Mouse (Mus musculus) lung, postnatal 25 days (tissue): Measurements from ENCODE around the gene Eif4h.

Experiments
- DNase-seq: peaks from one replicate; pipeline ENCODE4 v3.0.0; 2022; ENCODE audit warnings: low spot score

The Eif4h gene

DNA sequence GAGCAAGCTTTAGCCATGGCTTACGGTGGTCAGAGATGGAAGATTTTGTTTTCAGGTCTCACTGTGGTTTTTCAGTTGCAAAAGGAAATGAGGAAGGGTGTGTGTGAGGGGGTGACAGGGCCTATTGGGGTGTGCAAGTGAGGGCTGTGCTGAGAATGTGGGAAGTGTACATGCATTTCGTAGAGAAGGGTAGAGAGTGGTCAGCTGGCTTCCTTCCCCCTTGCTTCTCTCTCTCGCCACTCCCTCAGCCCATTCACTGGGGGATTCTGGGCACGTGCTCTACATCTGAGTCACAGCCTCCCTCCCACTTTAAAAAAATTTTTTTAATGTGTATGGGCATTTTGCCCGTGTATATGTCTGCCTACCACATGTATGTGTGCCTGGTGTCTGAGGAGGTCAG lies 32.2 kb downstream of the Eif4h start:
- no peak for DNase-seq

DNA sequence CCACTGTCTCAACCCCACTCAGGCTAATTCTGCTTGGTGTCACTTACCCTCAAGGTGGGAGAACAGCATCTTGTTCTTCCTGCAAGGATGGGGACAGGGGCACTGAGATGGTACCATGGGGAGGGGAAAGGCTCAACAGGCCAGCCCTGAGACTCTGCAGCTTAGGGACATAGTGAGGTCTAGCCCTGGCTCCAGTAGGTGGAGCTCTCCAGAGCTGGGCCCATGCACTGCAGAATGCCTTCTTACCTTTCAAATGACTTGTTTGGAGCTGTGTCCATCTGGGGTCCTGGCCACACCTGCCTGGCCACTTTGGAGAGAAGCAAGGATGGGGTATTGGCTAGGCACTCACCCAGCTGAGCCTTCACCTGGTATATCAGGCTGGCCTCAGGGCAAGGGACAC lies 33.0 kb downstream of the Eif4h start:
- DNase-seq: no peak

DNA sequence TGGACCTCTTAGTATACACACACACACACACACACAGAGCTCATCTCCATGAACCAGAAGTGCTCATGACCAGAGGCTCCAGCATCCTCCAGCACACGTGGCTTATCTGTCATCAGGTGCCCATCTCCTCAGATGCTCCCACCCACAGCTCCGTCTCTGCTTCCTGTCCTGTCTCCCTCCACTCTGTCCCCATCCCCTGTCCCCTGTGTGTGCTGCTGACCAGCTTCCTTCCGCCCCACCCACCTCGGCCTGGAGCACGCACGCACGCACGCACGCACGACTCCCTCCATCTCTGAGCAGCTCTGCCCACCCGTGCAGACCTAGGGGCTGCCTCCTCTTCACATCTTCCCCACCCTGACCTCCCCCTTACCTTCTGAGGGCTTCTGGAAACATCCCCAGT lies 34.9 kb downstream of the Eif4h start:
- DNase-seq: no peak

DNA sequence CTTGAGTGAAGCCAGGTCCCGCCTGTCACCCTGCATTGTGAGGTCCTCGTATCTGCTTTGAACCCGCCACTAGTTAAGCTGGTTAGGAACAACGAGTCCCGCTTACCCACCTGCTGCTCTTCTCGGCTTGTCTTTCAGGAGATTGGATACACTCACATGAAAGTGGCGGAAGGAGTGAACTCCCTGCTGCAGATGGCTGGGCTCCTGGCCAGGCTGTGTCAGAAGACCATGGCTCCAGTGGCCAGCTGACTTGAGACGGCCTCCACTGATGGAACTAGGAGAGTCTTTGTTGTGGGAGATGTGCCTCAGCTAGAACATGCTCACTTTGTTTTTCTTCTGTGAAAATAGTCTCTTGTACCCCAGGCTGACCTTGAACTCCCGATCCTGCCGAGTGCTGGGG lies 41.6 kb downstream of the Eif4h start:
- no peak for DNase-seq

DNA sequence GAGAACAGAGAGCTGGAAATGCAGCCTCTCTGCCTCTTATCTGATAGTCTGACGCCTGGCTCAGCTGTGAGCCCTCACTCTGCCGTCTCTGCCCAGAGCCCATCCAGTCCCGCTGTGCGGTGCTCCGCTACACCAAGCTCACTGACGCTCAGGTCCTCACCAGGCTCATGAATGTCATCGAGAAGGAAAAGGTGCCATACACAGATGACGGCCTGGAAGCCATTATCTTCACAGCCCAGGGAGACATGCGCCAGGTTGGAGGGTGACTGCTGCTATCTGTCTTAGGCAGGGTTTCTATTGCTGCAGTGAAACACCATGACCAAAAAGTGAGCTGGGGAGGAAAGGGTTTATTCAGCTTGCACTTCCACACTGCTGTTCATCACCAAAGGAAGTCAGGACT lies 46.2 kb downstream of the Eif4h start:
- DNase-seq: no peak

DNA sequence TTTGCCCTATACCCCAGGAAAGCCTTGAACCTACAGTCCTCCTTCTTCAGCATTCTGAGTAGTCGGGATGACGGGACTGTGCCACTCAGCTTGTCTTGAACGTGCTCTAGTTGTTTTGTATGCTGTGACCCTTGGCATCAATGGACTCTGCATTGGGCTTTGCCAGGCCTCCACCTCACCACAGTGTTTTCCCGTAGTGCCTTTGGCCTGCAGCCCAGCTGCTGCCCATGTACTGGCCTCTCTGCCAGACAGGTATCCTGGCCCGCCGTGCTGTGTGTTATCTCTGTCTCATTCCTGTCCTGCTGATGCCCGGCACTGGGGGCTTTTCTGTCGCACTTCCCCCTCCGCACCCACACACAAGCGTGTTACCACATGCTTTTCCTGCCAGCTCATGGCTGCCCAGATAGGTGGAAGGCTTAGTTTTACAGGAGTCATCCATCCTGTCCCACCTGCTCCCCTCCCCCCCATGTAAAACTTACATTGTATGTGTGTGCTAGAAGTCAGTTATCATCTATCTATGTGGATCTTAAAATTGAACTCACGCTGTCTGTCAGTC lies 47.2 kb downstream of the Eif4h start:
- DNase-seq: no peak

DNA sequence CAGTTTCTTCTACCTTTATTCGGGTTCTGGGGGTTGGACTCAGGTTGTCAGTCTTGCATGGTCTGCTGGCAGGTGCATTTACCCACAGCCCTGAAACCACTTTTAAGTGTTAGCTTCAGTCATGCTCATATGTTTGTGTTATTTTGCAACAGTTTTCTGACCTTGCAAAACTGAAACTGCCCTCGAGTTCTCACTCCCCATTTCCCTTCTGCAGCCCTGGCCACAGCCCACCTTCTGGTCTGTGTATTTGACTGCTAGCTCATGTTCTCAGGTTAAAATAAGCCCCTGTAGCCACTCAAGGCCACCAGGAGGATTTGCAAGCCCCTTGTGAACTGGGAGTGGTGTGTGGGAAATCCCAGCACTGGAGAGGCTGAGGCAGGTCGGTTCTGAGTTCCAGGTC lies 49.4 kb downstream of the Eif4h start:
- DNase-seq: no peak

DNA sequence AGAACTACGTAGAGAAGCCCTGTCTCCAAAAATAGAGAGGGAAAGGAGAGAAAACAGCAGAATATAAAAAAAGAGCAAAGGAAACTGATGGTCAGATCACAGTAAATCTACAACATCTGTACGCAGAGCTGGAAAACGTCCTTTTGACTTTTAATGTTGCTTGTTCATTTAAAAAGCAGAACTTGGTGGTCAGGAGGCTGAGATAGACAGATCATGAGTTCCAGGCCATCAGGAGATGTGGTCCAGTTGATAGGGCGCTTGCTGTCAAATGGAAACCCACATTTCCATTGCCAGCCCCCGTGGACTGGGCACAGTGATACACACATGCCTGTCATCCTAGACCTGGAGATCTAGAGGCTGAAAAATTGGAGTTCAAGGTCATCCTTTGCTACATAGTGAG lies 54.5 kb downstream of the Eif4h start:
- DNase-seq: no peak

DNA sequence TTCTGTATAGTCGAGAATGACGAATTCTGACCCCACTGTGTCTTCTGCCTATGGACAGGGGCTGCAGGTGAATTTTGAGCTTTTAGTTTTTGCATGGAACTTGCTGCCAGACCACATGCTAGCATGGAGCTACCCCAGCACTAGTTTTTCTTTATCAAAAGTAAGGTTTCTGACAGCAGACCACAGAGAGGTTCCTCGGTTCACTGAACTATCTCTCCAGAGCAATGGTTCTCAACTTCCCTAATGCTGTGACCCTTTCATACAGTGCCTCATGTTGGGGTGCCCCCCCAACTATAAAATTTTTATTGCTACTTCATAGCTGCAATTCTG lies 55.4 kb downstream of the Eif4h start:
- DNase-seq: no peak

DNA sequence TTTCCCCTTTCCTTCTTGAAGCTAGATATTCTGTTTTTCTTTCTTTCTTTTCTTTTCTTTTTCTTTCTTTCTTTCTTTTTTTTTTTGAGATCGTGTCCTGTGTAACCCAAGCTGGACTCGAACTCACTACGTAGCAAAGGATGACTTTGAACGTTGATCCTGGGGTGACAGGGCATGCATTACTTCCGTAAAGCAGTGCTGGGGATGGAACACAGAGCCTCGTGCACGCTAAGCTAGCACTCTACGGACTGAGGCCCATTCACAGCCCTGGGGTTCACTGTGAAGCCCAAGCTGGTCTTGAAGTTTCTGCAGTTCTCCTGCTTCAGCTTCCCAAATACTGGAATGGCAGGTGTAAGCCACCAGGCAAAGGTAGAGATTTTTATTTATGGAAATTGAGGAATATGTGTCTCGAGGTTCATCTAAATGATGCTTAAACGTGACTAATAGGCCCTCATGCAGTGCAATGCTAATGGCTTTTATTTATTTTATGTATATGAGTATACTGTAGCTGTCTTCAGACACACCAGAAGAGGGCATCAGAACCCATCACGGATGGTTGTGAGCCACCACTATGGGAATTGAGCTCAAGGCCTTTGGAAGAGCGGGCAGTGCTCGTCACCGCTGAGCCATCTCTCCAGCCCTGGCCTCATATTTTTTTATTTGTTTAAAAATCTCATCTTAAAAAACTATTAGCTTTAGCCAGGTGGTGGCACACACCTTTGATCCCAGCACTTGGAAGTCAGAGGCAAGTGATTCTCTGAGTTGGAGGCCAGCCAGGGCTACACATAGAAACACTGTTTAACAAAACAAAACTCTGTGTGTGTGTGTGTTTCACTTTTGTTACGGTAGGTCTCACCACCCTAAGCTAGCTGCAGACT lies 56.0 kb downstream of the Eif4h start:
- DNase-seq: no peak

DNA sequence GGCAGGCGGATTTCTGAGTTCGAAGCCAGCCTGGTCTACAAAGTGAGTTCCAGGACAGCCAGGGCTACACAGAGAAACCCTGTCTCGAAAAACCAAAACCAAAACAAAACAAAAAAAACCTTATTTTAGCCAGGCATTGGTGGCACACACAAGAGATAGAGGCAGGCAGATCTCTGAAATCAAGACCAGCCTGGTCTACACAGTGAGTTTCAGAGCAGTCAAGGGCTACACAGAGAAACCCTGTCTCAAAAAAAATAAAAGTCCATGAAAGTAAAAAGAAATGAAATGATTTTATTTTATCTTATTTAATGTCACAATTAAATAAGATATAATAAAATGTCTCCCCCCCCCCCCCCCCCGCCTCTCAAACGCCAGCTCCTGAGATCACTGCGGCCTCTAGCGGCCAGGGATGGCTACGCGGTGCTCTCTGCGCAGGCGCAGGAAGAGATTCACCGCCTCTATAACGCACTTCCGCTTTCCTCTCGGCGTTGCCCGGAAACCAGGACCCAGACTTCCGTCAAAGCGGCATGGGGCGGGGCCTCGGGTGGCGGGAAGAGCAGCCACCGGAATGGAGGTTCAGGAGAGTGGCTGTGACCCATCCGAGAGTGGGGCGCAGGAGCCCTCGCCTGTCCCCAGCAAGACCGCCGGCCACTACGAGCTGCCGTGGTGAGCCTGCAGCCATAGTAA lies 56.9 kb downstream of the Eif4h start:
- peak; percentile 97 for DNase-seq

DNA sequence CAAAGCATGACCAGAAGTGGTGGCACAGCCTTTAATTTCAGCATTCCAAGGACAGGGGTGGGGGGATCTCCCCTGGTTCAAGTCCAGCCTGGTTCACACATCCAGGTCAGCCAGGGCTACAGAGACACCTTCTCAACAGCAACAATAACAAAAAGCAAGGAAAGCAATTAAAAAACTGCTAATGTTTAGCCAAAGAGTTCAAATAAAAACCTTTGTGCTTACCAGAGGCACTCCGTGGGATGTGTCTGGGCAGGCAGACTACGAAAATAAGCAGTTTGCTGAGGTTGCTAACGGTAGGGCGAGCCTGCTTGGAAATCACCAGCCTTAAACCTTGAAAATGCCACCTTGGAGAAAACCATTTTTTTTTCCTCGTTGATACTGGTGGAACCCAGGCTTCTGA lies 58.1 kb downstream of the Eif4h start, which contains the start of gene Rfc2:
Rfc2 (plus strand) TSS at position 221 of the 400 bp plus-strand sequence.
- no peak for DNase-seq

DNA sequence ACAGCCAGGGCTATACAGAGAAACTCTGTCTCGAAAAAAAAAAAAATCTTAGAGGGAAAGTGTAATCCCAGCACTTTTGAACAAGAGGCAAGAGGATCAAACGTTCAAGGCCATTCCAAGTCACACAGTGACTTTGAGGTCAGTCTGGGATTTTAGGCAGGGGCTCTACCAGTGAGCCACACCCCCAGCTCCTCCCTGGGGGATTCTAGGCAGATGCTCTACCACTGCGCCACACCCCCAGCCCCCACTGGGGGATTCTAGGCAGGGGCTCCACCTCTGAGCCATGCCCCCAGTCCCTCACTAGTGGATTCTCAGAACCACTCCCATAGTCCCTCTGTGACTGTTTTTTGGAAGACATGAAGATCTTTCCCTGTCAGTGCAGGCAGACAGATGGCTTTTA lies 60.2 kb downstream of the Eif4h start:
- no peak for DNase-seq

DNA sequence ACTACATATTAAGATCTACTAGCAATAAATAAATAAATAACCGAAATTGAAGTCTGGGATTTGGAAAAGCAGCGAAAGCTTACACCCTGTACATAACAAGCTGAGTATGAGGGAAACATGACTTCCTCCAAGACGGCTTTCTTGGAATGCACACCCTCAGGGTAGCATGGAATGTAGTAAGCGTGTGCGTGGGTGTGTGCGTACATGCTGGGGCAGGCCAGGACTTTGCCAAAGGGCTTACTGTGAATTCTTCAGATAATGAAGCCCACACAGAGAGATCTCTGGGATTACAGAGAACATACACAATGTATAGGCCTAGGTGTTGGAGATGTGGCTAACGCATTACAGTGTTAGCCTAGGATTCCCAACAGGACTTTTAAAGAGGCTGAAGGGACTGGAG lies 61.8 kb downstream of the Eif4h start:
- DNase-seq: no peak

DNA sequence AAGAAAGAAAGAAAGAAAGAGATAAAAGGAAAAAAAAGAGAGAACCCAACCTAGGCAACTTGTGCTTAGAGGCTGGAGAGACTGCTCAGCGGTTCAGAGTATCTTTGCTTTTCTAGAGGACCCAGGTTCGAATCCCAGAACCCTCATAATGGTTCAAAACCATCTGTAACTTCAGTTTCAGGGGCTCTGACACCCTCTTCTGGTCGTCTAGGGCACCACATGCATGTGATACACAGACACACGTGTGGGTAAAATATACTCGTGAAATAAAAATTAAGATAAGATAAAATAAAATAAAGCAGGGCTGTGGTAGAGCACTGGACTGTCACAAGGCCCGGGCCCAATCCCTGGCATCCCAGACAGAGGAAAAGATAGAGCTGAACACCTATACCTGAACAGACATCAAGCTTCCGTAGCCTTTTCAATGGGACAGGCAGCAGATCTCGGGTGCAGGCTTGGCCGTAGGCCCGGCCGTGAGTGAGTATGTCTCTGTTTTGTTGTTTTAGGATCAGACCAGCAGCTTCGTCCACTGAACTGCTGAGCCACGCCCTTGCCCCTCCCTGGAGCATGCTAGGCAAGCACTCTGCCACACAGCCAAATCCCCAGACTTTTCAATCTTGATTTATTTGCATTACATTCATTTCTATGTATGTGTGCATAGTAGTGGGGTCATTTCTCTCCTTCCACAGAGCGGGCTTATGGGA lies 62.6 kb downstream of the Eif4h start:
- no peak for DNase-seq

DNA sequence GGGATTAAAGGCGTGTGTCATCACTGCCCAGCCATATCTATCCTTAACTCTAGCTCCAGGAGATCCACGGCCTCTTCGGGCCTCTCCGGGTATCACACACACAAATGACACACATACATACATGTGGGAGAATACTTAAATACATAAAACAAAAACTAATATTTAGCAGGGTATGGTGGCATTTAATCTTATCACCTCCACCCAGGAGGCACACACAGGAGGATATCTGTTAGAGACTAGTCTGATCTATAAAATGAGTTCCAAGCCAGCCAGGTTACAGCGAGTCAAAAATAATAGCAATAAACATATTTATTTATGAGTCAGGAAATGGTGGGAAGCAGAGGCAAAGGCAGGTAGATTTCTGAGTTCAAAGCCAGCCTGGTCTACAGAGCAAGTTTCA lies 63.5 kb downstream of the Eif4h start:
- no peak for DNase-seq

DNA sequence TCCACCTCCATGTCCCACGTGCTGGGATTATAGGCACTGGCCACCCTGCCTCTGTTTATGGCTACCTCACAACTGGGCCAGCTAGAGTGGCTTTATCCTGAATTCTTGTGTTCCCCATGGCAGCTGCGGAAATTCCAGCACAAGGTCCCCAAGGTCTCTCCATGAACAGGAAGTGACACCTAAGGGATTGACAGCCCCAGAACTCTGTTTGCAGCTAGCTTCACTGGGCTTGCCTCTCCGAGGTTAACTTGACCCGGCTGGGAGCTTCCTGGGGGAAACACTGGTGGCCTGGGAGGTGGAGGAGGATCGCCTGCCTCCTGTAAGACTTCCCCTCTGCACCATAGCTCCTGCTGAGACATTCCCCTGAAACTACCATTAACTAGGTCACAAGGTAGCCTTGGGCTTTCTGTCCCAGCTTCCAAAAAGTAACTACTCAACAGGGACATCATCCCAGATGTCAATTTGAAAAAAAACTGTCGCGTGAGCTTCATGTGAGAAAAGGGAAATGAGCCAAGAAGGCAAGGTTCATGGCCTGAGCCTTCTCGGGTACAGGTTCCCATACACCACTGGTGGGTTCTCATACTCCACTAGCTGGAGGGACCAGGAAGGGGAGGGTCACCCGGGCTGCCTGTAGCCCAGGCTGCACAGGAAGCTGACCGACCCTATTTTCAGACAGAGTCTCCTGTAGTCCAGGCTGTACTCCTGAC lies 66.6 kb downstream of the Eif4h start:
- DNase-seq: no peak

DNA sequence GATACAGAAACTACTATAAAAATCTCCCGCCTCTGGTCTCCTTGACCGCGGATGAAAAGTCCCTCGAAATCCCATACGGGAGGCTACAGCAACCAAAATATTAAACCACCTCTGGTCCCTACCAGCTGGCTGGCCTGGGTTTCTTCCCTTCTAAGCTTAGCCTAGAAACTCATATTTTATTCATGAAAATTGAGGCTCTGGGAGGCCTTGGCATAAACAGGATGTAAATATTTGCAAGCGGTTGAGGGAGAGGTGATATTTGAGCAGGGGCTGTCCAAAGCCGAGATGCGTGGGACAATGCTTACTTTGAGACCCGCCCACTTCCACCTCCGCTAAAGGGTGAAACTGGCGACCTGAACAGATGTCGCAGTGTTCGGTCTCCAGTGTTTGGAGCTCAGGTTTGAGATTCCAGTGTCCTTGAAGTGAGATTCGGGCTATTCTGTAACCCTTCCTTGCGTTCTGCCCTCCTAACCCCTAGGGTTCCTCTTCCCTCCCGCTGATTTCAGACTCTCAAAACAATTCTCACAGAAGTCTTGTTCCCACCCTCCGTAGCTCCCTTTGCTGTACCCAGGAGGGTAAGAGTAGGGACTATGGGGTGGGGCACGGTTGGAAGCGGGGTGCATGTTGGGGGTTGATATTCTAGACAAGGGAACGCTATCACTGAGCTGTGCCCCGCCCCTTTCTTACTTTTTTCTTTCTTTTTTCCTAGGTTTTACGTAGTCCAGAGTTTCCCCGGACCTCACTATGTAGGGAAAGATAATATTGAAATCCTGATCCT lies 67.4 kb downstream of the Eif4h start:
- DNase-seq: peak; percentile 57
